Mouse (Mus musculus): ENCODE measurements around the gene Bcr.

- TF ChIP-seq CTCF (IDR thresholded peaks at IDR 0.05; ENCODE audit: insufficient read depth, low read length) (no peak), POLR2A (IDR thresholded peaks at IDR 0.05; ENCODE audit: borderline replicate concordance, extremely low read depth, low read depth, low read length) (no peak)
Observed at GRCm38 (mm10) chr10:75015465-75015864, 44.9 kb upstream of the Bcr start.
